Mouse (Mus musculus) myocyte (in vitro differentiated cells): ENCODE data around the gene Actn4.

Experiments used
- MAX ChIP-seq: IDR thresholded peaks from one replicate; pipeline ENCODE4 v1.6.1; 2011; ENCODE audit warnings: low read depth, mild to moderate bottlenecking, control low read depth
- MYOD1 ChIP-seq, 3 experiments: IDR thresholded peaks; one replicate each; pipeline ENCODE4 v1.6.1; 2011; ENCODE audit warnings: control low read depth in 2 of 3, low read depth in 2 of 3, mild to moderate bottlenecking in 2 of 3, moderate library complexity in 1 of 3; ENCODE audit not compliant: insufficient read length in 2 of 3, control insufficient read depth in 1 of 3
- MYOG ChIP-seq, 3 experiments: IDR thresholded peaks; one replicate each; pipeline ENCODE4 v1.6.1; 2011; ENCODE audit warnings: control low read depth in 2 of 3, low read depth in 2 of 3, mild to moderate bottlenecking in 2 of 3; ENCODE audit not compliant: insufficient read length in 2 of 3, control insufficient read depth in 1 of 3, insufficient read depth in 1 of 3
- POLR2A ChIP-seq: IDR thresholded peaks from one replicate; pipeline ENCODE4 v1.6.1; 2011; ENCODE audit warnings: low read depth, mild to moderate bottlenecking, control low read depth, moderate library complexity; ENCODE audit not compliant: insufficient read length
- POLR2AphosphoS2 ChIP-seq: IDR thresholded peaks from one replicate; pipeline ENCODE4 v1.6.1; 2011; ENCODE audit warnings: low read depth, control low read depth; ENCODE audit not compliant: insufficient read length
- TCF12 ChIP-seq: IDR thresholded peaks from one replicate; pipeline ENCODE4 v1.6.1; 2011; ENCODE audit warnings: mild to moderate bottlenecking, control low read depth; ENCODE audit not compliant: poor library complexity, insufficient read depth, severe bottlenecking
- USF1 ChIP-seq: IDR thresholded peaks from one replicate; pipeline ENCODE4 v1.6.1; 2011; ENCODE audit warnings: low read depth, mild to moderate bottlenecking, control low read depth, moderate library complexity

- no peak for TF ChIP-seq MYOG (IDR thresholded peaks at IDR 0.05; ENCODE audit: control insufficient read depth in 1 of 3, insufficient read depth in 1 of 3, insufficient read length in 2 of 3, low read depth in 2 of 3)
- TF ChIP-seq POLR2A: no peak
- no peak for TF ChIP-seq MYOD1 (IDR thresholded peaks at IDR 0.05; ENCODE audit: control insufficient read depth in 1 of 3, insufficient read length in 2 of 3, low read depth in 2 of 3)
- no peak for TF ChIP-seq TCF12
- no peak for TF ChIP-seq MAX
- TF ChIP-seq POLR2AphosphoS2: no peak
- TF ChIP-seq USF1: no peak
Observed at GRCm38 (mm10) chr7:28850642-28851041, 111.5 kb downstream of the Actn4 start.
